Mouse (Mus musculus) macrophage (primary cell): ENCODE measurements around the gene Sox5. TPM values are rescaled to one million over a fixed set of nuclear protein-coding genes. Genes with fewer than 3 reads are reported as not detected.

Source experiments
- H3K27ac ChIP-seq: fragments of 350-480 bp; formaldehyde crosslinking; 2 replicates; pipeline ENCODE4 v1.9.0; 2021
- H3K36me3 ChIP-seq: fragments of 350-480 bp; formaldehyde crosslinking; 2 replicates; pipeline ENCODE4 v1.9.0; 2021; ENCODE audit errors: inconsistent target
- H3K4me3 ChIP-seq: fragments of 350-480 bp; formaldehyde crosslinking; 2 replicates; pipeline ENCODE4 v1.9.0; 2021; ENCODE audit errors: inconsistent target
- H3K79me2 ChIP-seq: fragments of 350-480 bp; formaldehyde crosslinking; 2 replicates; pipeline ENCODE4 v1.9.0; 2021; ENCODE audit errors: inconsistent target
- WGBS: methylation state at CpG from one replicate; pipeline ENCODE4 v1.1.7; 2026; ENCODE audit warnings: inconsistent platforms; ENCODE audit not compliant: missing documents; 5-methylcytosine and 5-hydroxymethylcytosine counted together
- polyA plus RNA-seq: library from polyadenylated mRNA; stranded (reverse); fragments of 250-400 nt; gene quantifications from 3 replicates; pipeline ENCODE4 v1.2.4, GENCODE M21; 2018; ENCODE audit warnings: inconsistent platforms

Gene Sox5
- polyA plus RNA-seq, 1 experiment from 2014 or later = not detected

DNA sequence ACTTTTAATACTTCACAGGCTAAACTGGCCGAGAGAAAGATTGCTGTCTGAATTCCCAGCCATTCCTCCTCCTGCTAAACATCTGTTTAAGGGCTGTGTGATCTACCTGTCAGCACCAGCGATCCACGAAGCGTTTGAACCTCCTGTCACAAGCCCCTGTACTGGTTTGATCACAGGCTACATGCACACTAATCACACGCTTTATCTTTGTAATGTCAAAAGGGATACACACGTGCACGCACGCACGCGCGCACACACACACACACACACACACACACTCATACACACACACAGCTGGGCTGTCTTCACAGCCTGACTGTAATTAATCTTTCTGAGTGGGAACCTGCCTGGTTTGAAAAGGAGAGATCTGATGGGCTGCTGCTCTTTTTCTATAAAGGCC is 784.2 kb downstream of the Sox5 start:
- WGBS = 94% methylated on average over 11 of the region's 11 CpGs
- Histone ChIP-seq H3K79me2 (no peaks in the 10 kb centered on the region), H3K36me3 (no peaks in the 10 kb centered on the region), H3K4me3 (no peak overlapping the region), H3K27ac (no peak overlapping the region)

DNA sequence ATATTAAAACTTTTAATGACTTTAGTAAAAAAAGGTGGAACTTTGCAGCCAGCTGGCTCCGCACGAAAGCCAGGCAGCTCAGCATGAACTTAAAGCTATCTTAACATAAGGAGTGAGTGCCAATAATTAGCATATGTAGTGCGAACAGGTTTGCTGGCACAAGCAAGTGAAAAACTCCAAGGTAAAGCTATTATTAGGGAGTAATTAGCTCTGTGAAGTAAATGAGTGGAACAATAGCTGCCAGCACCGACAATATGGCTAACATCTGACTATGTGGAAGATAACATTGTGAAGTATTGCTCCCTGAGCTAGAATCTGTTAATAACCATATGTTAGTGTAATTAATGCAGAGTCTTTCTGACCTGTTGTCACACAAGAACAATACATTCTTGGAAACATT is 786.7 kb downstream of the Sox5 start:
- Histone ChIP-seq H3K27ac (no peak overlapping the region), H3K4me3 (no peak overlapping the region), H3K36me3 (no peaks in the 10 kb centered on the region), H3K79me2 (no peaks in the 10 kb centered on the region)
- 81% methylated on average over 4 of the region's 4 CpGs for WGBS

DNA sequence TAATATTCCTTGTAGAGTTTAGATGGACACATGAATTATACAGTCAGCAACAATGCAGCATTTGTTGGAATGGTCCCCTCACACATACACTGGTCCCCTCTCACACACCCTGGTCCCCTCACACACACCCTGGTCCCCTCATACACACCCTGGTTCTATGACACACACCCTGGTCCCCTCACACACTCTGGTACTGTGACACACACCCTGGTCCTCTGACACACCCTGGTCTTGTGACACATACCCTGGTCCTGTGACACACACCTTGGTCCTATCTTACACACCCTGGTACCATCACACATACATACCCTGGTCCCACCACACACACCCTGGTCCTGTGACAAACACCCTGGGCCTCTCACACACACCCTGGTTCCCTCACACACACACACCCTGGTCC is 794.2 kb downstream of the Sox5 start:
- no peak overlapping the region for H3K27ac ChIP-seq
- H3K36me3 ChIP-seq = no peaks in the 10 kb centered on the region
- no peak overlapping the region for H3K4me3 ChIP-seq

DNA sequence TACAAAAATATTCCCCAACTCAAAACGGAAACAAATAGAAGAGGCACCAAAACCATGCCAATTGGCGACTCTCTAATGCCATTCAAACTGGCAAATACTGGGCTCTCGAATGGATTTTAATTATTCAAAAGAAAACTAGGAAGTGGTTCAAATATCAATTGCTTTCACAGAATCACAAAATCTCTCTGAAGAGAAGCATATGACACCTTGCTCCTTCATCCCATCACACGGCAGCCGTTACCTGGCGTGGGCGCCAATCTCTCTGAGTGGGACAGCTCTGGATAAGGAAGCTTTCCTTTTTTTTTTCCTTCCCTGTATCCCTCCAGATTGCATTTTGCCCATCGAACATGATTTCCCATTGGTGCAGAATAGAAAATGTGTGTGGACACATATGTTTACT is 801.6 kb downstream of the Sox5 start:
- no peak overlapping the region for H3K4me3 ChIP-seq
- 95% methylated on average over 8 of the region's 8 CpGs for WGBS
- no peaks in the 10 kb centered on the region for H3K36me3 ChIP-seq
- no peak overlapping the region for H3K27ac ChIP-seq
- H3K79me2 ChIP-seq = no peaks in the 10 kb centered on the region

More for the DNA sequence above, 794.2 kb downstream of the Sox5 start:
- no peaks in the 10 kb centered on the region for H3K79me2 ChIP-seq

DNA sequence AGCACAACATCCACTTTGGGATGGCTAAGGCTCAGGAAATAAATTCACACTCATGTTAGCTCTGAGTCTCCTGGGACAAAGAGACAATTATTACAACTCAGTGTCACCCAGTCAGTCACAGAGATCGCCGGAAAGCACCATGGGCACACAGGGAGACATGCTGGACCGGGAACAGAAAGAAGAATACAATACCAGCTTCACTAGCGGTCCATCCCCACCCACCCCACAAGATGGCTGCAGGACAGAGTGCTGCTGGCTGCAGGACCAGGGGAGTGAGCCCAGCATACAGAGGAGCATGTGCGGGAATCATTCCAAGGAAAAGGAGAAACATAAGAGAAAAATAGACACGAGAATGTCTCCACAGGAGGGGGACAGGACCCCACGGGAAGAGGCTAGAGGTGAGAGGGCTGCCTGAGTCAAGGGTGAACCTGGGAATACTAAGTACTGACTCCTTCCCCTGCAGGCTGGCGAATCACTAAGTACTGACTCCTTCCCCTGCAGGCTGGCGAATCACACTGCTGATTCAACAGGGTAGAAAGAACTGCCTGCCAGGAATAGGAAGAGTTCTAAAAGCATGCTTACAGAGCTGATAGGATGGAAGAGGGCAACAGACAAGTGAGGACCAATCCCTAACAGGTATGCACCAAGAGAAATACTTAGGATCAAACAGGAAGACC is 813.9 kb downstream of the Sox5 start:
- H3K79me2 ChIP-seq = no peaks in the 10 kb centered on the region
- H3K4me3 ChIP-seq = no peak overlapping the region
- H3K27ac ChIP-seq = no peak overlapping the region
- 90% methylated on average over 9 of the region's 9 CpGs for WGBS
- H3K36me3 ChIP-seq = no peaks in the 10 kb centered on the region

DNA sequence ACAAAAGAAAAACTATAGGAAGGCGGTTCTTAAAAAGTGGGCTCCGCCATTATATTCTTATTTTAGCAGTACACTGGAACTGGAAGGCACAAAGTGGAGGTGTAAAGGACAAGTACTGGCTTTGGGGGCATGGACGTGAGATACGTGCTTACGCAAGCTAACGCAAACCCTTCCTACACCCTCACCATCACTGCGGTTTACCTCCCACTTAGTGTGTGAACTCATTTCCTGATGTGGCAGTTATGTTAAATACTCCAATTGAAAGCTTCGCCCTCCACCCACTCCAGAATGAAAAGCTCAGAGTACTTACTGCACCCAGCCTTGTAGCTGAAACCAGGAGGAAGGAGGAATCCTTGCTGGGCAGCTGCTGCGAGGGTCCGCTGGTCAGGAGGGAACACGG is 821.3 kb downstream of the Sox5 start:
- Histone ChIP-seq H3K36me3 (no peaks in the 10 kb centered on the region), H3K4me3 (no peak overlapping the region), H3K79me2 (no peaks in the 10 kb centered on the region), H3K27ac (no peak overlapping the region)
- WGBS = 90% methylated on average over 11 of the region's 11 CpGs

DNA sequence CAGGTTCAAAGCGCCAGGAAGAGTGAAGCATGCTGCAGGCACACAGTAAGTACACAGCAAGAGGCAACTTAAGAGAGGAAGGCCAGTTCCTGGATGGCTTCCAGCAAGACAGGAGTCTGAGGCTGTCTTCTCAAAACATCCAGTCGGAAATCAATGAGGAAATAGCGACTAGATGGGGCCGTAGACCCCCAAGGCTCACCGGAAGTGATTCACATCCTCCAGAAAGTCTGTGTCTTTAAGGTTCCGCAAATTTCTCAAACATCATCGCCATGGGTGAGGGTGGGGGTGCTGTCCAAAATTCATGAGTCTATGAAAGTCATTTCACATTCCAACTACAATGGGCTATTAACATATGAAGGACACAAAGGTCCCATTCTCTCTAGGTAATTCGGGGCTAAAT is 821.7 kb downstream of the Sox5 start:
- Histone ChIP-seq H3K36me3 (no peaks in the 10 kb centered on the region), H3K4me3 (no peak overlapping the region), H3K79me2 (no peaks in the 10 kb centered on the region), H3K27ac (no peak overlapping the region)
- WGBS = 90% methylated on average over 8 of the region's 8 CpGs

DNA sequence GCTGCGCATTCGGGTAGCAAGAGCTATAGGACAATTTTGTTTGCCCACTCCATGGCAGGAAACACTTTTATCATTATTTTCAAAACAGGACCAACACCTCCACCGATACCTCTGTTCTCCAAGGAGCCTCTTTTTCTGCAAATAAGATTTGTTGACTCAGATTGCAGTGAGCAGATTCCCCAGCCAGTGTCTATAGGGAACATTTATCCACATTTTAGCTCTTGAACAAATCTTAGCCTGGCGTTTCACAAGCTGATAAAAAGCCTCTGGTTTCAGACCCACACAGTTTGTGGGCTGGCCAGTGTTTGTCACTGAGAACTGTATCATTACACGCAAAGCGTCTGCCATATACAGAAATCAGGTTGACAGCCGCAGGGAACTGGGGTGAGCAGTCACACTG is 823.4 kb downstream of the Sox5 start:
- Histone ChIP-seq H3K79me2 (no peaks in the 10 kb centered on the region), H3K27ac (no peak overlapping the region), H3K36me3 (no peaks in the 10 kb centered on the region), H3K4me3 (no peak overlapping the region)
- WGBS = 87% methylated on average over 7 of the region's 7 CpGs

DNA sequence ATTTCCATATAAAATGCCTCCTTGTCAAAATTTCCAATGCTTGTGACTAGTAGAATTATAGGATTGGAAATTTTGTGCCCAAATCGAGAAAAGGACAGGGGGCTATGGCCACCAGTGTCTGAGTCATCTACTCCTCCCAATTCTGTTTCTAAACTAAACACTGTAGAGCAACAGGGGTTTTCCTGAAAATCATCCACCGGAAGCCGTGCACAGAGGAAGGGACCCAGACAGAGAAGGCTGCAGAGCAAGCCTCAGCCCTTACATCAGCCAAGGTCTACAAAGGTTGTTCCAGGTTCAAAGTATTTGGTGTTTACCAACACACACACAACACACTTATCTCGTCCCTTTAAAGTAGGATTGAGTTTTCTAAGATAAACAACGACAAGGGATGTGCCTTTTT is 824.7 kb downstream of the Sox5 start:
- Histone ChIP-seq H3K36me3 (no peaks in the 10 kb centered on the region), H3K4me3 (no peak overlapping the region), H3K79me2 (no peaks in the 10 kb centered on the region), H3K27ac (no peak overlapping the region)
- 87% methylated on average over 5 of the region's 5 CpGs for WGBS

DNA sequence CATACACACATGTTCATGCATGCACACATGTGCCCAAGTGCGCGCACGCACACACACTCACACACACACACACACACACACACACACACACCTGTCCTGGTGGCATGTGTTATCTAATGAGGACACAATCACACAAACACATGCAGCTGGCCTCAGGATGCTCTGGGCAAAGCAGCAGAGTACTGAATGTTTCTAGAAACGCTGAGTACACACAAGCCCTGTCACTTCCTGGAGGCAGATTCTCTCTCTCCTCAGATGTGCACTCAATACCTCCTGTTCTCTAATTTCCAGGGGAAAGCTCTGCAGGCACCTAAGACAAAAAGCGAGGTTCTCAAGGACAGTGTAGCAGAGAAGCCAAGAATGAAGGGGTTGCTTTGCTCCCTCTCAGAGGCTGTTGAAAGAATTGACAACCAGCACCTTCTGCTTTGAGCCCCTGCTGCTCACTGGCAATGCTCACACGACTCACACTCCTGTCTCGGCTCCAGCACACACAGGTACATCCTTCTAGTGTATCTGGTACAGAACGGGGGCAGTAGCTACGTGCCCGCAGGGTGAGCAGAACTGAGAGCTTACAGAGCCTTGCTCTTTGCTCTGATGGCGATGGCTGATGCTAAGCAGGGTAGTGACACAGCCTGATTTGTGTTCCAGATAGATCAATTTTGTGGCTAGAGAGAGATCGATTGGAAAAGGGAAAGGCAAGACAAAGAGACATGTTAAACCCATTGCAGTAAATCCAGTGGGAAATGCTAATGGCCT is 833.0 kb downstream of the Sox5 start:
- Histone ChIP-seq H3K4me3 (no peak overlapping the region), H3K27ac (no peak overlapping the region), H3K79me2 (no peaks in the 10 kb centered on the region), H3K36me3 (no peaks in the 10 kb centered on the region)
- WGBS = 84% methylated on average over 12 of the region's 12 CpGs

DNA sequence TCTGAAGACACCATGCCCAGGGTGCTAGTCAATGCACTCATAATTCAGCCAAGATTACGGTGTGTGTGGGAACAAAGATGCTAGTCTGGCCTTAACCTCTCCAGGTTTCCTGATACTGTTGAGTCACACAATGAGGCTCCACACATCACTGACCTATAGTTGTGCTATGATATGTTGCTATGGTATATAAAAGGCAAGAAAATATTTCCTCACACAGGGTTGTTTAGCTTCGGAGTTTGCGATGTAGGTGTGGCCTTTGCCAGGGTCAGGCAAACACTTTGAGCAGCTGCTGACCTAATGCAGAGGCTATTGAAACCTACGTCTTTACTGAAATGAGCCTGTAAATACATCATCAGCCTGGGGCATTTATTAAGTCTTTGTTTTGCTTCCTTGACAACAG is 833.7 kb downstream of the Sox5 start:
- no peaks in the 10 kb centered on the region for H3K79me2 ChIP-seq
- WGBS = 91% methylated on average over 4 of the region's 4 CpGs
- no peak overlapping the region for H3K4me3 ChIP-seq
- H3K36me3 ChIP-seq = no peaks in the 10 kb centered on the region
- H3K27ac ChIP-seq = no peak overlapping the region

DNA sequence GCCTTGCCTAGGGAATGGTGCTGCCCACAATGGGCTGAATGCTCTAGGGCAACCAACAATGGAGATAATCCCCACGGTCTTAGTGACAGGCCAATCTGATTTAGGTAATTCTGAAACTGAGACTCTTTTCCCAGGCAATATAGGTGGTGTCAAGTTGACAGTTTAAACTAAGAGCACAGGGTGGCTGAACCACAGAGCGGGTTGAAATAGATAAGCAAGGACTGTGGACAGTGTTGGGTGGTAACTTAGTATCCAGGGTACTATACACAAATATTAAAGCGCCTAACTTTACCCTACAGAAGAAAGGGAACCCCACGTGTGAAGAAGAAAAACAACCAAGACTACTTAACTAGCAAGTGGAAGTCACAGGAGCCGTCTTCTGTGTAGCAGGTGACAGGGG is 838.7 kb downstream of the Sox5 start:
- no peak overlapping the region for H3K27ac ChIP-seq
- no peaks in the 10 kb centered on the region for H3K79me2 ChIP-seq
- 85% methylated on average over 5 of the region's 5 CpGs for WGBS
- no peak overlapping the region for H3K4me3 ChIP-seq
- H3K36me3 ChIP-seq = no peaks in the 10 kb centered on the region

DNA sequence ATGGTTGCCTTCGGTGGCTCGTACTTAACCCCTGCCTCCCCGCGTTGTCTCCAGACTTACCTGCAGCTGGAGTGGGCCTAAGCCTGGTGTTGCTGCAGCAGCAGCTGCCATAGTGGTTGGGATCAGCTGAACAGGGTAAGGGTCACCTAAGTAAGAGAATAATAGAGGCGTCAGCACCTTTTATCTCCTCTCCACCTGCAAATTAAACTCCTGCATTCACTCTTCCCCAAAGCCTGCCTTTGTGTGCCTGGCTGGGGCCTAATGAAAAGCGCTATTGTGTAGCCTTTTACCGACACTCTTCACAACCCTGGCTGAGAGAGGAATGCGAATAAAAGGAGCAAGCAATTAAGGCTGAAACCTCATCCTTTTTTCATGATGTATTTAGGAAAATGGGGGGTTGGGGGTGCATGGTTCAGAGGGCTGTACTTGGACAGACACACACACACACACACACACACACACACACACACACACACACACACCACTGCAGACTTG is 840.4 kb downstream of the Sox5 start:
- 96% methylated on average over 8 of the region's 8 CpGs for WGBS
- no peaks in the 10 kb centered on the region for H3K79me2 ChIP-seq
- no peak overlapping the region for H3K4me3 ChIP-seq
- H3K36me3 ChIP-seq = no peaks in the 10 kb centered on the region
- H3K27ac ChIP-seq = no peak overlapping the region

DNA sequence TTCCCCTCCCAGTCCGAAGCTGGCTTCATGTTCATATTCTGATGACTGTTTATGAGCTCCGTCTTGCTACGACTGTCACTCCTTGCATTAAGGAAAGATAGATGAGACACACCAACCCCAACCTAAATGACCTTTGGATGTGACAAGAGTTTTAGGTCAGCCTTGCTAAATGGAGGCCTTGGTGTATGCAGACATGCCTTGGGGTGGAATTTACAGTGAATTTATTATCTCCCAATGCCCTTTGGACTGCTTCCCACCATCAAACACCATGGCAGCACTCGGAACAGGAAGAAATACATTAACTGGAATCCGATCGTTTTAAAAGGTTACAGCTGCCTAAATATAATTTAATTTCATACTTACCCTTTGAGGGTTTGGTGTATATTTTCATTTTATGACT is 858.6 kb downstream of the Sox5 start:
- Histone ChIP-seq H3K36me3 (no peaks in the 10 kb centered on the region), H3K27ac (no peak overlapping the region), H3K79me2 (no peaks in the 10 kb centered on the region), H3K4me3 (no peak overlapping the region)
- 98% methylated on average over 5 of the region's 6 CpGs for WGBS

DNA sequence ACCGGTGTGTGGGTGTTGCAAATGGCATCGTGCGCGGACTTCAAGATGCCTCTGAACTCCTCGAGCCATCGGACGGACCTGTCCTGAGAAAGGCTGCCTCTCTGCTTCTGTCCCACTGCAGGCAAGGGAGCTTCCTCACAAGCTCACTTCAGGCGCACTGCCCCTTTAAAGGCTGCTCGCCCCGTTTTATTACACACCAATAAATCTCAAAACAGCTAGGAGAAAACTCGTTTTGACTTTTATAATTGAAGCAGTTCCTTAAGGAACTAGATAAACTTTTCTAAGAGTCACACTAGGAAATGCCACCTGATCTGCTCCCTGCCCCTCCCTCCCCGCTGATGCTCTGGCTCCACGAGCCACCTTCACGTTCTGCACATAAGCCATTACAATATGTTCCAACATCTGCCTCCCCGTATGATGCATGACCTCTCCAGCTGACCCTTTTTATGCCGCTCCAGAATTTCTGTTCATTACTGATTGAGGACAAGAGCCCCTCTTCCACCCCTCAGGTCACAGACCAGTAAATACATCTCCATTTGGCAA is 863.3 kb downstream of the Sox5 start:
- H3K36me3 ChIP-seq = no peaks in the 10 kb centered on the region
- 84% methylated on average over 16 of the region's 16 CpGs for WGBS
- H3K27ac ChIP-seq = no peak overlapping the region
- H3K79me2 ChIP-seq = no peaks in the 10 kb centered on the region
- H3K4me3 ChIP-seq = no peak overlapping the region
